Mouse (Mus musculus) spleen, adult 2 months (tissue): Measurements from ENCODE around the gene Fxyd3. TPM values are rescaled to one million over a fixed set of nuclear protein-coding genes. Genes with fewer than 3 reads are reported as not detected.
A peak's percentile ranks its signal among the peaks of the same experiment; 100 is the strongest.

Experiments used
- DNase-seq, 2 experiments: peaks; one replicate each; pipeline versions ENCODE4 v3.0.0 to v3.0.0-alpha.2; 2012 to 2021; ENCODE audit warnings: low spot score in 2 of 2, low read depth in 1 of 2
- H3K27ac ChIP-seq: fragments of 200-500 bp; 2 replicates; pipeline ENCODE4 v1.5.1; 2012; ENCODE audit warnings: low read length, inconsistent platforms; ENCODE audit not compliant: insufficient read depth
- H3K27me3 ChIP-seq: fragments of 200-500 bp; 2 replicates; pipeline ENCODE4 v1.6.1; 2012; ENCODE audit warnings: mild to moderate bottlenecking, moderate library complexity, low read length, inconsistent platforms; ENCODE audit not compliant: control insufficient read depth, insufficient read depth
- H3K36me3 ChIP-seq: fragments of 200-500 bp; 2 replicates; pipeline ENCODE4 v1.6.1; 2012; ENCODE audit warnings: mild to moderate bottlenecking, low read length, inconsistent platforms; ENCODE audit not compliant: control insufficient read depth, insufficient read depth
- H3K4me1 ChIP-seq: fragments of 200-500 bp; 2 replicates; pipeline ENCODE4 v1.6.1; 2011; ENCODE audit warnings: inconsistent platforms; ENCODE audit not compliant: control insufficient read depth, insufficient read depth, insufficient read length
- H3K4me3 ChIP-seq: fragments of 200-500 bp; 2 replicates; pipeline ENCODE4 v1.5.1; 2011; ENCODE audit warnings: mild to moderate bottlenecking, inconsistent platforms; ENCODE audit not compliant: insufficient read depth, insufficient read length; ENCODE audit errors: extremely low read depth
- CTCF ChIP-seq: fragments of 200-500 bp; IDR thresholded peaks from 2 replicates; pipeline ENCODE4 v1.5.1; 2011; ENCODE audit warnings: mild to moderate bottlenecking, inconsistent platforms; ENCODE audit not compliant: insufficient read depth, insufficient read length, insufficient replicate concordance; ENCODE audit errors: extremely low read depth
- POLR2A ChIP-seq: fragments of 200-500 bp; IDR thresholded peaks from 2 replicates; pipeline ENCODE4 v1.6.1; 2011; ENCODE audit warnings: low read depth, low read length, inconsistent platforms
- WGBS: fragments of 180-500 bp; shearing (Covaris S2); methylation state at CpG from one replicate; pipeline ENCODE4 v1.1.7; 2018; 5-methylcytosine and 5-hydroxymethylcytosine counted together
- polyA plus RNA-seq: library from polyadenylated mRNA; depleted of rRNA; stranded (reverse); fragments of >200 nt; gene quantifications from 2 replicates; pipeline ENCODE4 v1.2.3, GENCODE M21; 2012

The Fxyd3 gene
- polyA plus RNA-seq, 1 experiment = 1.8 TPM

DNA sequence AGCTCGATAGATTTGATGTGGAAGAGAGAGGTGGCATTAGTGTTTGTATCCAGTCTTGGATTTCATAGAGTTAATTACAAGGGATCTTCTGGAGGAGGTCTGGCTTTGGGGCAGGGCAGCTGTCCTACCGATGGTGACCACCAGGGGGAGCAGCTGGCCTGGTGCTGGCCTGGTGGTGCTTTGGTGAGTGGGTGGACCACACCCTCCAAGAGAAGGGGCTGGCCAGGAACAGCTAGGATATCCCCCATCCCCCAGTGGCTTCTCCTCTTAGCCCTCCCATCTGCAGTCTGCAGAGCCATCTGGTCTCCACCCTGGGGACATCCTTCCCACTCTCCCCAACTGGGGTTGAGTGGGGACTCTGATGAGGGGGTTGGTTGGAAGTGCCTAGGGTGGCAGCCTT is 17.4 kb downstream of the Fxyd3 start, which contains the start of gene Lgi4:
Gene Lgi4, plus strand, starts transcription at position 235 of the 400 bp plus-strand sequence.
- Histone ChIP-seq H3K27me3 (no peaks in the 10 kb centered on the region), H3K4me3 (no peak within 1 kb of the TSS), H3K36me3 (no peaks in the 10 kb centered on the region), H3K4me1 (peaks cover 2% of the 10 kb centered on the region; the same call in 1 of the 2 replicates), H3K27ac (no peak within 1 kb of the TSS)
- DNase-seq = peak in 1 of 2 experiments; percentile 70
- no peak for TF ChIP-seq POLR2A
- TF ChIP-seq CTCF = peak; percentile 98
- WGBS = 6% methylated on average over 2 of the region's 2 CpGs

DNA sequence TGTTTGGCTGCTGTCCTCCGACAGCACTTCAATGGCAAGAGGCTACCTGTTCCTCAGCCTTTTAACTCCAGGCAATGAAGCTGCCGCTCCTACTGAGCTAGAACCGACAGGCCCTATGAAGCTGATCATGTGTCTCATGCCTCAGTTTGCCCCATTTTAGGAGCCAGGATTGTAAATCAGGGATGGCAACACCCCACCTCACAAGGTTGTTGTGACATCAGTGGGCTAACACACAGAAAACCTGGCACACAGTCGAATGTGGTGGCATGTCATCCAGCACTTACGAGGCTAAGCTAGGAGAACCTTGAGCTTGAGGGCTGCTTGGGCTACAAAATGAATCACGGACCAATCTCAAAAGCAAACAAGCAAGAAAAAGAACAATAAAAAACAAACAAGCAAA is 18.3 kb downstream of the Fxyd3 start:
- no peak overlapping the region for H3K27ac ChIP-seq
- no peak for DNase-seq
- H3K36me3 ChIP-seq = no peaks in the 10 kb centered on the region
- H3K27me3 ChIP-seq = no peaks in the 10 kb centered on the region
- H3K4me3 ChIP-seq = no peak overlapping the region
- H3K4me1 ChIP-seq = peaks cover 2% of the 10 kb centered on the region; the same call in 1 of the 2 replicates
- TF ChIP-seq POLR2A = no peak
- TF ChIP-seq CTCF = no peak
- 89% methylated on average over 6 of the region's 6 CpGs for WGBS

DNA sequence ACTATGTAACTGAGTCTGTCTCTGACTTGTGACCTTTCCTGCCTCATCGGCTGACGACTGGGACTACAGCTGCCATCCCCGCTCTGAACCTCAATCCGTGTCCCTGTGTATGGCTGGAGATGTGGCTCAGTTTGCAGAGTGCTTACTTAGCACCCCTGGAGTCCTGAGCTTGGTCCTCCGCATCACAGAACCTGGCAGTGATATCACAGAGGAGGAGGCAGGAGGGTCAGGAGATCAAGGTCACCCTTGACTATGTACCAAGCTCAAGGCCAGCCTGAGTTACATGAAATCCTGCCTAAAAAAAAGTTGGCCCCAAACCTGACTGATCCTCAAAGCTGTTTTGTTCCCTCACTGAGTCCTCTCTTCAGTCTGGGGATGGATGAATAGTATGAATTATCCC is 18.8 kb downstream of the Fxyd3 start:
- H3K4me1 ChIP-seq = peaks cover 2% of the 10 kb centered on the region; the same call in 1 of the 2 replicates
- DNase-seq = no peak
- no peak for TF ChIP-seq CTCF
- no peak for TF ChIP-seq POLR2A
- H3K27me3 ChIP-seq = peaks cover 1% of the 10 kb centered on the region; the same call in 1 of the 2 replicates
- H3K27ac ChIP-seq = no peak overlapping the region
- no peak overlapping the region for H3K4me3 ChIP-seq
- no peaks in the 10 kb centered on the region for H3K36me3 ChIP-seq
- WGBS = 90% methylated on average over 5 of the region's 5 CpGs

GRCm38 (mm10) chr7:31057071-31057470 is 19.4 kb downstream of the Fxyd3 start, which contains the start of gene Fxyd1:
Gene Fxyd1, minus strand, starts transcription at chr7:31057199.
- H3K27me3 ChIP-seq = peaks cover 5% of the 10 kb centered on the region; the same call in 1 of the 2 replicates
- no peak within 1 kb of the TSS for H3K27ac ChIP-seq
- no peaks in the 10 kb centered on the region for H3K36me3 ChIP-seq
- H3K4me3 ChIP-seq = no peak within 1 kb of the TSS
- TF ChIP-seq CTCF = no peak
- no peak for DNase-seq
- H3K4me1 ChIP-seq = peaks cover 4% of the 10 kb centered on the region; the same call in 1 of the 2 replicates
- 87% methylated on average over 2 of the region's 2 CpGs for WGBS

GRCm38 (mm10) chr7:31056448-31056847 is 20.1 kb downstream of the Fxyd3 start:
- 88% methylated on average over 7 of the region's 7 CpGs for WGBS
- peaks cover 9% of the 10 kb centered on the region for H3K27me3 ChIP-seq
- H3K4me3 ChIP-seq = no peak overlapping the region
- no peak for DNase-seq
- TF ChIP-seq POLR2A (no peak), CTCF (no peak)
- H3K36me3 ChIP-seq = no peaks in the 10 kb centered on the region
- H3K4me1 ChIP-seq = peaks cover 4% of the 10 kb centered on the region; the same call in 1 of the 2 replicates
- no peak overlapping the region for H3K27ac ChIP-seq

GRCm38 (mm10) chr7:31055883-31056282 is 20.6 kb downstream of the Fxyd3 start:
- no peak for TF ChIP-seq CTCF
- no peak for TF ChIP-seq POLR2A
- no peak overlapping the region for H3K4me3 ChIP-seq
- peaks cover 4% of the 10 kb centered on the region; the same call in 1 of the 2 replicates for H3K4me1 ChIP-seq
- peaks cover 12% of the 10 kb centered on the region for H3K27me3 ChIP-seq
- no peaks in the 10 kb centered on the region for H3K36me3 ChIP-seq
- WGBS = 81% methylated on average over 3 of the region's 4 CpGs
- H3K27ac ChIP-seq = no peak overlapping the region
- no peak for DNase-seq

DNA sequence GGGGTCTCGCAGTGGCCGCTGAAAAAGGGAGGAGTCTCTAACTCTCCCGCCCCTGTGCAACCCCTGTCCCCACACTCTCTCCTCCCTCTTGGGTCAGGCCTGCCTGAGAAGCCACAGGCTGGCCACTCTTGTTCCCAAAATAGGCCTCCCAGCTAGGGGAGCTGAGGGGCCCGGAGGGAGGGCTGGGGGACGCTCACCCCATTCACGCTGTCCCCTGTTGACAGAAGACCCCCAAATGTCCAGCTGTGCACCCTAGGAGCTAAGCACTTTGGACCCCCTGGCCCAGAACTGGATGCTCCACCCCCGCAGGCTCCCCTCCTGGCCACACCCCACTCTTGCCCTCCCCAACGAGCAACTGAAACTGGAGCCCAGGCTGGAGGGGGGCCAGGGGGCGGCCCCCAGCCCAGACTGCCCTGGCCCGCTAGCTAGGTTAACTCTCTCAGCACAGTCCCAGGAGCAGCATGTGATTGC is 21.1 kb downstream of the Fxyd3 start:
- Histone ChIP-seq H3K36me3 (no peaks in the 10 kb centered on the region), H3K4me1 (peaks cover 4% of the 10 kb centered on the region; the same call in 1 of the 2 replicates), H3K27ac (no peak overlapping the region; the same call in 1 of the 2 replicates), H3K27me3 (peaks cover 13% of the 10 kb centered on the region), H3K4me3 (no peak overlapping the region)
- TF ChIP-seq POLR2A (no peak), CTCF (no peak)
- 50% methylated on average over 10 of the region's 10 CpGs for WGBS
- DNase-seq = no peak
